Mouse (Mus musculus): ENCODE data around the gene Fgf22.

DNA sequence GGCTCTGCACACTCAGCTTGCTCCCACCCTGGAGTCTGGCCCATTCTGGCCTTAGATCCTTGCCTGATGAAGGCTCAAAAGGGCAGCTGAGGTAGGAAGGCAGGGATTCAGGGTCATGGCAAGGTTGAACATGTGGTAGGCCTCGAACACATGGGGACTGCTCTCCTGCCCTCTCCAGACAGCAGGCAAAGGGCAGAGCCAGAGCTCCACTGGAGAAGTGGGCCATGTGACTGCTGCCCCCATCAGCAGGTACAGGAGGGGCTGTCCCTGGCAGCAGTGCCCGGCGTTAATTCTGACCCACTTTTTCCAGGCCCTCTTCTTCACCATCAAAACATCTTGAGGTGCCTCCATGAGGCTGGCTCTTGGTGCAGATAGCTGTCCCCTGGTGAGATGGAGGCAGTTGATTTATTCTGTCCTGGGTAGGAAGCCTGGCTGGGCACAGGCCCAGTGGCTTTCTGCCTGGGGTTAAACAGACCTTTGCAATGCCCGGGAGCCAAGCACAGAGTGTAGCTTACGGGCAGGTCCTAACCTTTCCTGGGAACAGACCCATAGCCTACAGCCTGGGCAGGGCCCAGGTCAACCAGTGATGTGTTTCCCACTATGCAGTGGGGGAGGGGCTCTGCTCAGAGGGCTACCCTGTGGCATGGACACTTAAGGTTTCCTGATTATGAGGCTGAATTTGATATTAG is 48.3 kb upstream of the Fgf22 start:
- TF ChIP-seq CTCF (IDR thresholded peaks at IDR 0.05; ENCODE audit: borderline replicate concordance, insufficient read depth, low read length) = no peak
- TF ChIP-seq POLR2A (IDR thresholded peaks at IDR 0.05; ENCODE audit: low read depth, low read length) = no peak
